8 mouse cellular contexts compared by ENCODE assay signal in genomic region chr10:71284131-71284510, GRCm38 (mm10). TPM values are rescaled to one million over a fixed set of nuclear protein-coding genes. Genes with fewer than 3 reads are reported as not detected.
DNase-seq lines count a peak whose midpoint lies in the region; ATAC-seq and TF ChIP-seq lines count a peak whose summit lies in the region.

No protein-coding gene starts in this region.

- peak overlapping the region; percentile 63 for H3K4me2 ChIP-seq in hindbrain, embryonic 13.5 days
- H3K4me2 ChIP-seq in midbrain, embryonic 13.5 days (replicated peaks): peak overlapping the region; percentile 58

- DNase-seq in kidney, adult 2 months: no peak
- DNase-seq in kidney, postnatal 25 days: no peak
- no peak for DNase-seq in left cerebral cortex, postnatal 10 days (ENCODE audit: extremely low spot score in 1 of 2, low spot score in 2 of 2)
- DNase-seq in right cerebral cortex, postnatal 36 days (ENCODE audit: low spot score in 2 of 2): no peak
- no peak for DNase-seq in adrenal gland, adult (ENCODE audit: inconsistent age in 2 of 2, low spot score in 1 of 2)

- H3K27me3 ChIP-seq in kidney, adult 2 months (replicated peaks; ENCODE audit: control insufficient read depth, insufficient read depth, low read length): no peaks in the 10 kb centered on the region
- H3K27me3 ChIP-seq in hindbrain, embryonic 13.5 days: 0 out of 2 replicates have a peak, but pooled peaks cover 4% of the 10 kb centered on the region
- H3K27me3 ChIP-seq in midbrain, embryonic 13.5 days: 0 out of 2 replicates have a peak, but pooled peaks cover 3% of the 10 kb centered on the region

- intact Hi-C loops in left cerebral cortex, postnatal 10 days (cut with DNase I): loop anchor here (5.0 kb wide), 1 partner anchor 47 kb away; the partner anchor contains the start of gene Tfam

- no peaks in the 10 kb centered on the region for H3K36me3 ChIP-seq in kidney, adult 2 months (ENCODE audit: control insufficient read depth, insufficient read depth, low read length)
- H3K36me3 ChIP-seq in hindbrain, embryonic 13.5 days: no peaks in the 10 kb centered on the region
- H3K36me3 ChIP-seq in midbrain, embryonic 13.5 days: 0 out of 2 replicates have a peak, but pooled peaks cover 4% of the 10 kb centered on the region

- peak overlapping the region; percentile 99 for H3K9ac ChIP-seq in hindbrain, embryonic 13.5 days
- peak overlapping the region; percentile 97 for H3K9ac ChIP-seq in midbrain, embryonic 13.5 days (replicated peaks)

- no peak for TF ChIP-seq POLR2A in kidney, adult 2 months (IDR thresholded peaks at IDR 0.05; ENCODE audit: low read depth, low read length)
- no peak for TF ChIP-seq POLR2A in bone marrow macrophage, adult 2 months (IDR thresholded peaks at IDR 0.05; ENCODE audit: borderline replicate concordance, low read depth, low read length)

- no peak for ATAC-seq in hindbrain, embryonic 13.5 days (ENCODE audit: low FRiP score)
- no peak for ATAC-seq in midbrain, embryonic 13.5 days

- no peaks in the 10 kb centered on the region for H3K9me3 ChIP-seq in hindbrain, embryonic 13.5 days
- H3K9me3 ChIP-seq in midbrain, embryonic 13.5 days: no peaks in the 10 kb centered on the region

- whole genome bisulfite sequencing in kidney, adult 2 months: 24% methylated on average over 8 of the region's 8 CpGs
- WGBS in hindbrain, embryonic 13.5 days: 7% methylated on average over 8 of the region's 8 CpGs
- WGBS in midbrain, embryonic 13.5 days: 13% methylated on average over 8 of the region's 8 CpGs

- H3K4me3 ChIP-seq in kidney, adult 2 months (ENCODE audit: insufficient read depth, low read depth, low read length): peak overlapping the region; percentile 97
- H3K4me3 ChIP-seq in bone marrow macrophage, adult 2 months (ENCODE audit: insufficient read depth, low read length): peak overlapping the region; percentile 81
- H3K4me3 ChIP-seq in hindbrain, embryonic 13.5 days: peak overlapping the region; percentile 96
- peak overlapping the region; percentile 97 for H3K4me3 ChIP-seq in midbrain, embryonic 13.5 days (replicated peaks)

- H3K4me1 ChIP-seq in kidney, adult 2 months (ENCODE audit: control insufficient read depth, insufficient read depth, low read length): peaks cover 8% of the 10 kb centered on the region
- peaks cover 19% of the 10 kb centered on the region for H3K4me1 ChIP-seq in bone marrow macrophage, adult 2 months (ENCODE audit: control insufficient read depth, insufficient read depth, low read length)
- peaks cover 45% of the 10 kb centered on the region for H3K4me1 ChIP-seq in hindbrain, embryonic 13.5 days (replicated peaks)
- peaks cover 40% of the 10 kb centered on the region for H3K4me1 ChIP-seq in midbrain, embryonic 13.5 days (replicated peaks)

- TF ChIP-seq CTCF in kidney, adult 2 months (conservative IDR thresholded peaks at IDR 0.05; ENCODE audit: insufficient read depth, insufficient read length, low read depth, low read length): no peak
- TF ChIP-seq CTCF in bone marrow macrophage, adult 2 months (IDR thresholded peaks at IDR 0.05; ENCODE audit: low read depth, low read length): no peak

- no peak overlapping the region for H3K27ac ChIP-seq in kidney, adult 2 months (ENCODE audit: insufficient read depth, low read depth, low read length)
- no peak overlapping the region for H3K27ac ChIP-seq in bone marrow macrophage, adult 2 months (ENCODE audit: insufficient read depth, low read depth, low read length)
- H3K27ac ChIP-seq in hindbrain, embryonic 13.5 days: peak overlapping the region; percentile 93
- peak overlapping the region; percentile 93 for H3K27ac ChIP-seq in midbrain, embryonic 13.5 days

RNA-seq across cellular contexts. Expression of gene Ube2d1, which starts 0.9 kb away (rescaled TPM):
- polyA plus RNA-seq in kidney, adult 2 months (2012; rRNA removed): 23.8 and 26.7 TPM in 2 replicates
- 54.5 and 57.7 TPM in 2 replicates for polyA plus RNA-seq in bone marrow macrophage, adult 2 months (2012; ENCODE audit: insufficient read depth, insufficient read length, missing spikeins)
- polyA plus RNA-seq in hindbrain, embryonic 13.5 days (2015; fragmentation: Nextera tagmentation; extraction: Ambion mirVana): 182 and 186 TPM in 2 replicates
- 173 and 176 TPM in 2 replicates for polyA plus RNA-seq in midbrain, embryonic 13.5 days (2015; fragmentation: Nextera tagmentation; extraction: Ambion mirVana)
- total RNA-seq in left cerebral cortex, postnatal 10 days (2021): 10 to 100 TPM; 76.3 to 90.5 TPM

RNA-seq across cellular contexts. Expression of gene Tfam, which starts 46.0 kb away (rescaled TPM):
- 9.0 and 12.8 TPM in 2 replicates for polyA plus RNA-seq in kidney, adult 2 months (2012; rRNA removed)
- 33.5 and 34.4 TPM in 2 replicates for polyA plus RNA-seq in bone marrow macrophage, adult 2 months (2012; ENCODE audit: insufficient read depth, insufficient read length, missing spikeins)
- polyA plus RNA-seq in hindbrain, embryonic 13.5 days (2015; fragmentation: Nextera tagmentation; extraction: Ambion mirVana): 56.1 and 56.5 TPM in 2 replicates
- 57.9 and 58.5 TPM in 2 replicates for polyA plus RNA-seq in midbrain, embryonic 13.5 days (2015; fragmentation: Nextera tagmentation; extraction: Ambion mirVana)
- total RNA-seq in left cerebral cortex, postnatal 10 days (2021): 10 to 100 TPM; 35.0 to 35.2 TPM

Comparison
In these comparisons a context has a peak if more than half of its experiments do, and no peak if none do; other contexts are left out.
1. H3K27ac ChIP-seq: peak in hindbrain, embryonic 13.5 days (single experiment) and midbrain, embryonic 13.5 days (single experiment); none in kidney, adult 2 months (single experiment) and bone marrow macrophage, adult 2 months (single experiment).
2. Peak in every context shown above with its lines, with median percentiles within 50 percentile points of each other: H3K4me3 ChIP-seq.